Mouse (Mus musculus) G1E-ER4 (cell line): Measurements from ENCODE around the gene Naa38. TPM values are rescaled to one million over a fixed set of nuclear protein-coding genes. Genes with fewer than 3 reads are reported as not detected.

Source experiments
- GATA1 ChIP-seq: IDR thresholded peaks from one replicate; pipeline ENCODE4 v1.8.0; 2012; ENCODE audit warnings: low read length, inconsistent platforms
- polyA plus RNA-seq: library from polyadenylated mRNA; stranded (reverse); fragments of >175 nt; gene quantifications from 2 replicates; pipeline ENCODE4 v1.2.3, GENCODE M21; 2012

The Naa38 gene
- polyA plus RNA-seq, 1 experiment = 142 TPM

DNA sequence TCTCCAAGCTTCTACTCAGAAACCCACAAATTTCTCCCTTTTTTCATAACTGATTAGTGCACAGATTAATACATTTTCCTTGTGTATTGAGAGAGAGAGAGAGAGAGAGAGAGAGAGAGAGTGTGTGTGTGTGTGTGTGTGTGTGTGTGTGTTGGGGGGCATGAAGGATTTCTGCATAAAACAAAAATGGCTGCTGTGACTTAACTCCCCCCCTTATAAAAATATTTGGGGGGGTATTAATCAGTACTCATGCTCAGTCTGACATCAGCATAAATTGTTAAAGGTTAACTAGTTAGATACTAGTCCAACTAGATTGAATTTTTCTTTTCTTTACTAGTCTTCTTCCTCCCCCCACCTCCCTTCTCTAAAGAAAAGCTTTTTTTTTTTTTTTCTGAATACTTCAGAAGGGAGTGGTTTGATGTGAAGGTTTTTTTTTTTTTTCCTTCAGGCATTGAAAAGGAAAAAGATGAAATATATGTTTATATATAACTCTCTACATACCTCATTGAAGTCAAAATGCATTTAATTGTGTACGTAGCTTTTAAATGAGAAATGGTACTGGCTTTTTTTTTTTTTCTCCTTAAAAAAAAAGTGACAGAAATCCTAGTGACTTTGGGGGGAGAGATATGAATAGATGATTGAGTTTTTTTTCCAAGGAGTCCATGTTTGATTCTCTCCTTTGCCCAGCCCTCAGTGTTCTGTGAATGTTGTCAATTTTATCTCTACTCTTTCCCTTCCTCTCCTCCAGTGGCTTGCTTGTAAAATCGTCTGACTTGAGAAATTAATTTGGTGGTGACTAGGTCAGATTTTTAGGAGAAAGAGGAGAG is 25.1 kb upstream of the Naa38 start:
- no peak for TF ChIP-seq GATA1

DNA sequence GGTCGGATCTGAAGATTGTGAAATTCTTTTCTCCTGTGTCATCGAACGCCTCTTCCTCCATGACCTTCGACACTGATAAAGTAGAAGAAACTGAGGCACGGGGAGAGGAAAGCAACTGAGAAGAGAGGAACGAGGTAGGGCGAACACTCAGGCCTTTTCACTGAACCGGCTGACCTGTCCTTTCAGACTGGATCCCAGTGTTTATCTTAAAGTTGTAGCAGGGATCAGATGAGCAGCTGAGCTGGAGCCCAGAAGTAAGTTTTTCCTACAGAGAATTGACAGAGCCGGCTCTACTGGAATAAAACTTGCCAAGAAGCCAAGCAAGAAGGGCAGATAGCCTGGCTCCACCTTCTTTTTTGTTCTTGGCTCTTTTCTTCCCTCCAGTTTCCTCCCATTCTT is 24.5 kb upstream of the Naa38 start:
- TF ChIP-seq GATA1 = no peak

DNA sequence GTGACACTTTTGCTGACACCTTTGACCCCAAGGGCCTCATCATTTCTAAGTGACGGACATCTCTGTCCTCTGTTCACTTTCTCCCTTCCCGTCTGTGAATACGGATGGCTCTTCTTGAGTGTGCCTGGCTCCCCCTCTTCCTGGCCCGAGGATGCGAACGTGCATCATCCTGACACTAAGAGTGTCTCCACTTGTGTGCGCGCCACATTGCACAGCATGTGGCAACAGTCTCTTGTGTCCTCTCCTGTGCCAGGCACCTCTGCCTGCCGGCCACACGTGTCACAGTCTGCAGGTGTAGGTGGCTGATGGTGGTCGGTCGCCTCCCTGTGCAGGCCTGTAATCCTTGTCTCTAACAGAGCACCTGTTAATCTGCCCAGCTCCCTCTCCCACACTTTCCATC is 23.7 kb upstream of the Naa38 start:
- TF ChIP-seq GATA1 = no peak

DNA sequence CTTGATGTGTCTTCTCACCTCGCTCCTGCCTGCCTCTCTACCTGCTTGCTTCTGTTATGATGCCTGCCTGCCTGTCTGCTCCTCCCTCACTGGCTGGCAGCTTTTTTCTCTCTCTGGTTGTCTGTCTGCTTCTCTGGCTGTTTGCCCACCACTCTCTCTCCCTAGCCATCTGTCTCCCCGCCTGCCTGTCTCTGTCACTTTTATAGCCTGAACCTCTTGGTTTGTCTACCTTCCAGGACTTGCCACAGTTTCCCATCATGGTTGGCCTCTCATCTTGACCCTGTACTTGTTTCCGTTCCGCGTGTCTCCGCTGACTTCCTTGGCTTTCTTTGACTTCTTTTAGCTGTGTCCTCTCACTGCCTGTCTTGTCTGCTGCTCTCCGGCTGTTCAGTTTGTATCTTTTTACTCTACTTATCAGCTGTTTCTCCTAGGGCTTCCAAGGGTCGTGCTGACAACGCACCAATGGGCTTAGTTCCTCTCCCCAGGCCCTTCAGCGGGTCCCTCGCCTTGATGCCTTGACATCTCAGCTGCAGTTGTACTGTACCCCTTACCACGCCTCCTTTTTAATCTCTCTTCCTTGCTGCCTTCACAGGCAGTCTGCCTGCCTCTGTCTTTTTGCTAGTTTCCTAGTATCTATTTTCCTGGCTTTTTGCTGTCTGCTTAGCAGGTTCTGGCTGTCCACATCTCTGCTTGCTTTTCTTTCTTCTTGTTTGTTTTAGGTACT is 23.1 kb upstream of the Naa38 start:
- TF ChIP-seq GATA1 = no peak

DNA sequence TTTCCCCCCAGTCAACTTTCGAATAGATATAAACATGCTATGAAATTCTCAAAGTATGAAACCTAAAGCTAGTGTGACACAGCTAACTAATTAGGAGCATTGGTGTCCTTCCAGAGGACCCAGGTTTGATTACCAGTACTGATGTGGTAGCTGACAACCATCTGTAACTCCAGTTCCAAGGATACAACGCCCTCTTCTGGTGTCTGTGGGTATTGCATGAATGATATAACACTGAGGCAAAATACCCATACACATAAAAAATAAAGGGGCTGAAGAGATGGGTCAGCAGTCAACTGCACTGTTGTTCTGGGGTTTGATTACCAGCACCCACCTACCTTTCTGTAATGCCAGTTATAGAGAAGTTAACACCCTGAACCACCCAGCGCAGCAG is 22.5 kb upstream of the Naa38 start:
- TF ChIP-seq GATA1 = no peak

DNA sequence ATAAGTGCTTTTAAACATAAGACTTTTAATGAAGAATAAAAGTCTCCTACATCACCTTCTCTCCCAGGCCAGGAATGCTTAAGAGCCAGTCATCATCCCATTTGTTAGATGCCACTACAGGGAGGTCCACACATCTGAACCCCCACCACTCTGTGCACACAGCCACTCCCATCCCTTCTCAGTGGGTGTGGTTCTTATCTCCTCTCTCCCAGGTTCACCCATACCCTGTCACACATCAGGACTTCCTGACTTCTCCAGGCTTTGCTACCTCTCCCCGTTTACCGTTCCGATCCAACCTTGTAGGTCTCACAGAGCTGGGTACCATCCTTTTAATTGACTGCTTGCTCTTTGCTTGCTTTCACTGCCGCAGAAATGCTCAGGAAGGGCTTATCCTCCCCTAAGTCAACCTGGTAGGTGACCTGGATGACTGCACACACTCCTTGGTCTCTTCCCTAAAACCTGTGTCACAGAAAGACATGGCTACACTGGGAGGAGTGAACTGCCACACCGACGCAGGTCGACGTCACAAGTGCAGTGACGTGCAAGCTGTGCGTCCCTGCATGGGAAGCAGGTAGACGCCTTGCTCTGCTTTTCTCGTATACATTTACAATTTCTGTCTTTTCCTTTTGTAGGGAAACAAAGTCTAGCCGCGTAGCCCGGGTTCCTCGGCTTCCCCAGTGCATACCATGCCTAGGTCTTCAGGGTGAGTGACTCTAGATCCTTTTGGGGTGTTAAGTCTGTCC is 21.9 kb upstream of the Naa38 start:
- TF ChIP-seq GATA1 = no peak

DNA sequence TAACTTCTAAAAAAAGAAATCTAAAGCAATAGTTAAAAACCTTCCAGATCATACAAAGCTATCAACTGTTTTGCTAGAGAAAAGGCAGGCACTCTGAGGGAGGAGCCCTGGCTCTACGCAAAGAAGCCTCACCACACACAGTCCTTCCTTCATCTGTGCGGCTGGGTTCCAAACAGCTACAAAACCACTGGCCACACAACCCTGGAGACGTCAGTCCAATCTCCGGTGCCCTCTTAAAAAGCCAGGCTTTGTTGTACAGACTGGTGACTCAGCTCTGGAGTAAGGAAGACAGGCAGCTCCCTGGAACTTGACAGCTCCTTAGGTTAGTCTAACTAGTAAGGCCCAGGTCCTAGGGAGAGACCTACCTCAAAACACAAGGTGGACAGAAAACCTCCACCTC is 19.6 kb upstream of the Naa38 start:
- TF ChIP-seq GATA1 = no peak

DNA sequence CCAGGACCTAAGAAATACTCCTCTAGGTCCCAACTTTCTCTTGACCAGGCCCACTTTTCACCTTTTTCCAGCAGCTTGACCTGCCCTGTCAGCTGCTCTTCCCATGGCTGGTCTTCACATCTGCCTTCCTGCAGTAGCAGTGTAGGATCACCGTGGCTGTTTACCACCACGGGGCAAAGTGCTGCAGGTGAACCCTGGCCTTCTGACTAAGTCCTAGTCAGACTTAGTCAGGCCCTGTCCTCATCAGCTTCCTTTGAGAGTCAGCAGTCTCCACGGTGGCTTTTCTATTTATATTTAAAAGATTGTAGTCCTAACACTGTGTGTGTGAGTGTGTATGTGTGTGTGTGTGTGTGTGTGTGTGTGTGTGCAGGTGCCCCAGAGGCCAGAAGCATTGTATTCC is 17.5 kb upstream of the Naa38 start:
- no peak for TF ChIP-seq GATA1

DNA sequence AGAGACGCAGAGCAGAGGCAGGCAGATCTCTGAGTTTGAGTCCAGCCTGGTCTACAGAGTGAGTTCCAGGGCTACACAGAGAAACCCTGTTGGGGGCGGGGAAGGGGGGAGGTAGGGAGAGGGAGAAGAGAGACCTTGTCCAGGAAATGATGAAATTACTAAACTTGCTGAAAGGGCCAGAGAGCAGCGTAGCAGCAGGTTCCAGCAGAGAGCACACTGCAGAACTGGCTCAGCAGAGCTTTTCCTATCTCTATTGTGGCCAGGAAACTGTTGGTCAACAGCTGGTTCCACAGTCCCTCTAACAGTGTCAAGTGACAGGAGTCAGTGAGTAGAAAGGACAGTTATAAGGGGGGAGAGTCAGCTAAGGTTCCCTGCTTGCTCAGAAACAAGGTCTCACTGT is 15.7 kb upstream of the Naa38 start:
- TF ChIP-seq GATA1 = no peak

DNA sequence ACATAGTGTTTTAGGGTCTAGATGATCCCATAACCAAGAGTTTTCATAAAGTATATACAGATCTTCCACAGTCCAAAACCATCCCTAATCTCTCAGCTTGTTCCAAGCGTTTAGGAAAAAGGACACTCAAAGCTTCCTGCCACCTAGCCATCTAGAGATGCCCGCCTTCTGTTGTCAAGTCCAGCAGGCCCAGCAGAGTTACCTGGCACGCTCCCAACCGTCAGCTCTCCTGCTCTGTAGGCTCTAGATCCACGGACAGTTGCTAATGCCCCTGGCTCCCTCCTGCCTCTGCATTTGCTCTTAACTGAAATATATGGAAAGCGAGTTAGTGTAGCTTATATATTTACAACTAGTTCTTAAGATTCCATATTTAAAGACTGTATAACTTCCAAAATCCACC is 13.9 kb upstream of the Naa38 start:
- TF ChIP-seq GATA1 = no peak

DNA sequence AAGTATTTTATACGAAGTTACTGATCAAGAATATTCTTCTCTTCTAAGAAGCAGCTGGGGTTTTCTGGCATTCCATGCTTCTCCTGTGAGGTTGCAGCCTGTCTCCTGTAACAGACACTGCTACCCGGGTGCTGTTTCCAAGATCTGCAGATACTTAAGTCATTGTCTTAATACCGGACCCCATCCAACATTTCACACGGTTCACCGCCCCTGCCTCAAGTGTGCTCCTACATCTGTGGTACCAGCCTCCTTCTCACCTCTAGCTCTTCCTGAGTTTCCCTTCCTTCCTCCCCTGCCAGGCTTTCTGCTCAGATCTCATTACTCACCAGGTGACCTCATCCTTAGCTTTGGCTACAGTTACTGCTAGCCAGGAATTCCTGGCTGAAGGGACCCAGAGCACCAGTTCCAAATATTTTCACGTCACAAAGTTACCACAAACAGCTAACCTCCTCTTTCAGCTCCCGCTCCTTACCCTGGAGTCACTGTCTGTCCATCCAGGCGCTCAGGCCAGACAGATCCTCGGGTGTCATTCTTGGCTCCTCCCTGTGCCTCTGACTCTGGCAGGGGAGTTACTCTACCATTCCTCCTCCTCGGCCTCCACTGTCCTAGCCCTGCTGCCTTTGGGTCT is 12.7 kb upstream of the Naa38 start:
- TF ChIP-seq GATA1 = no peak

DNA sequence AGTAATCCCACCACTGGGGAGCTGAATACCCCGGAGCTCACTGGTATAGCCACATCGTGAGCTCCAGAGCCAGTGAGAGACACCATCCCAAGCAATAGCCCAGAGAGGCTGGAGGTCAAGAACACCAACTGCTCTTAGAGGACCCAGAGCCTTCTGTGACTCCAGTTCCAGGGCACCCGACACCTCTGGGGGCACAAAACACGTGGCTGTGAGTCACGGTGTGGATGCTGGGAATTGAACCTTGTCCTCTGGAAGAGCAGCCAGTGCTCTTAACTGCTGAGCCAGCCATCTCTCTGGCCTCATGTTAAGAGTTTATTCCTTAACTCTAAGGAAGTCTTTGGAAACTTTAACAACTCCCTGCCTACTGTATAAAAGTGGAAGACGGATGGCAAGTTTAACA is 10.3 kb upstream of the Naa38 start:
- no peak for TF ChIP-seq GATA1

DNA sequence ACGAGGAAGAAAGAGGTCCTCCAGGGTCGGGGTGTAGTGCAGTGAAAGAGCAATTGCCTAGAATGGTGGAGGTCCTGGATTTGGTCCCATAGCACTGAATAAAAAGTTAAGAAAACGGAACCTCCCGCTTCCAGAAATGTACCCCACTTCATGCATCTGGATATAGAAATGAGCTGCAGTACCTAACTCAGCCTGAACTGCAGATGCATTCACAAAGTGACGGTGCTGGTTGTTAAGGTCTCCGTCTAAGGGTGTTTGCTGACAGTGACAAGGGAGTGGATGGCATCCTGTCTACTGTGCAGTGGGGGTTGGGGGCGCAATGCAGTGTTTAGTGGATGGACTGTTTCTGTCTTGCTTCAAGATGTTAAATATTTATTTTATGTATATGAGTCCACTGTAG is 8.5 kb upstream of the Naa38 start:
- no peak for TF ChIP-seq GATA1

DNA sequence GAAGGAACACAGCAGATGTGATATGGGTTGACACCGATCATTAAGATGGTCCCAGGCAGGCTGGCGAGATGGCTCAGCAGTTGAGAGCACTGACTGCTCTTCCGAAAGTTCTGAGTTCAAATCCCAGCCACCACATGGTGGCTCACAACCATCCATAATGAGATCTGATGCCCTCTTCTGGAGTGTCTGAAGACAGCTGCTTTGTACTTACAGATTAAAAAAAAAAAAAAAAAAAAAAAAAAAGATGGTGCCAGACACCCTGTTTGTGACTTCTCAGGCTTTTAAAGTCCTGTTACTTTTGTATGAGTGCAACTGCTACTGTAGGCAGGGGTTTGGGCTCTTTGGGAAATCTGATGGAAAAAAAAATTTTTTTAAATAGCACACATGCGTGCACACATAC is 6.6 kb upstream of the Naa38 start:
- TF ChIP-seq GATA1 = no peak

DNA sequence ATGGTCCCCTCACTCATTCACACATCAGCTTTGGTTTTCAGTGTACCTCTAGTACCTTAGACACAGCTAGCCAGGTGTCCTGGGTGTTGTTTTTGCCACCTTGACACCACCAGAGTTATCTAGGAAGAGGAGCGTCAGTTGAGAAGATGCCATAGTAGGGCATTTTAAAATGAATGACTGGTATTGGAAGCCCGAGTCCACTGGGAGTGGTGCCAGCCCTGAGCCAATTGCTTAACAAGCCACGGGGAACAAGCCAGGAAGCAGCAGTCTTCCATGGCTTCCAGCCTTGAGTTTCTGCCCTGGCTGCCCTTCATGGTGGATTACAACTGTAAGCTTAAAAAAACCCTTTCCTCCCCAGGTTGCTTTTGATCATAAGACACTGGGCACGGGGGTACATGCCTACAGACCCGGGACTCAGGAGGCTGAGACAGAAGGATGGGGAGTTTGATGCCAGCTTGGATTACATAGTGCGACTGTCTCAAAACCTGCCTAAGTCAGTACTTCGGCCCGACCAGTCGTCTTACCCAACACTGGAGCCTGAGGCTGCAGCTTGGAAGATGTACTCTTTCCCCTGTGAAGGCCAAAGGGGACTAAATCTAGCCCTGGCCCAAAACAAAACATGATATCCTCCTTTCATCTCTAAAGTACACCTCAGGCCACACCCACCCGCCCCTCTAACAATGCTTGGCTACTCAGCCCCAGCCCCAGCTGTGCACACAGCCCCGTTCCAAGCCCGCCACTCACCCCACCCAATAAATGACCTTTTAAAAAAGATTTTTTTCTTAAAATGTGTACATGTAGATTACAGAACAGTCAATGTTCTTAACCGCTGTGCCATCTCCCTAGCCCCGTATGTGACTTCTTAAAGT is 5.5 kb upstream of the Naa38 start:
- TF ChIP-seq GATA1 = no peak
